Mouse (Mus musculus) olfactory bulb, adult 2 months (tissue): ENCODE data around the gene Efhd2.

Experiments
- CTCF ChIP-seq: fragments of 200-500 bp; IDR thresholded peaks from 2 replicates; pipeline ENCODE4 v1.5.1; 2012; ENCODE audit warnings: low read depth, mild to moderate bottlenecking, low read length, moderate library complexity; ENCODE audit not compliant: insufficient read depth
- POLR2A ChIP-seq: fragments of 200-500 bp; IDR thresholded peaks from 2 replicates; pipeline ENCODE4 v1.6.1; 2012; ENCODE audit warnings: mild to moderate bottlenecking, low read depth, low read length, moderate library complexity; ENCODE audit not compliant: insufficient read depth

GRCm38 (mm10) chr4:141863726-141864280, 10.9 kb downstream of the Efhd2 start:
- TF ChIP-seq CTCF (no peak), POLR2A (no peak)
